Mouse (Mus musculus): ENCODE measurements around the gene Nfix.

Gene Nfix

GRCm38 (mm10) chr8:84781686-84782505 lies 18.2 kb downstream of the Nfix start:
- DNase-seq (ENCODE audit: low read depth, low spot score): no peak

- DNase-seq (ENCODE audit: low read depth, low spot score): no peak
These were observed 19.0 kb downstream of the Nfix start for GRCm38 (mm10) chr8:84780949-84781680.

GRCm38 (mm10) chr8:84780225-84780555 lies 20.0 kb downstream of the Nfix start:
- DNase-seq (ENCODE audit: low read depth, low spot score): no peak

DNA sequence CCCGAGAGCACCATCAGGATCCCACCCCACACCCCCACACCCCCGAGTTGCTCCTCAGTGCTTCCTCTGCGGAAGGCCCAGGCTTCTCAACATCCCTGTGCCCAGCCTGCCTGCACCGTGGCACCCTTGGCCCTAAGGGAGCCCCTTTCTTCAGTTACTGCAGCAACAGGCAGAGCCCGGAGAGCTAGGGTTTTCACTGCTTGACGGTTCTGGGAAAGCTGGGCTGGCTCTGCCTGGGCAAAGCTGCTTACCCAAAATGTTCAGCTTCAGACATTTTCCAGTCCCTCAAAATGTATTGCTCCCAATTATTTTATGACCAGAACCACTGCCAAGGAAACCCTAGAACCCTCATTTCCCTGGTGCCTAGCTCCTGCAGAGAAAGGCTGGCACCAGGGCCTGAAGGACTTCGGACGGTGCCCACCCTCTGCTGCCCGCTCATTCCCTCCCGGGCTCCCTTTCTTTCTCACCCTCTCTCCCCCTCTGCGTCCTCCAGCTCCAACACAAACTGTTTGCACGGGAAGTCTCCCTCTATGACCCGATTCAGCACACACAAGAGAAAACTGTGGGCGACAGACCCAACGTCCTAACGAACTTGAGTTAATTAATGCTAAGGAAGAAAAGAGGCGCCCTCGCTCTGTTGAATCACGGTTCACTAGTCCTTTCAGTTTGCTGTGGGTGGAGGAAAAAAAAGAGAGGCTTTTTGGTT lies 20.5 kb downstream of the Nfix start:
- DNase-seq (ENCODE audit: low read depth, low spot score): no peak

DNA sequence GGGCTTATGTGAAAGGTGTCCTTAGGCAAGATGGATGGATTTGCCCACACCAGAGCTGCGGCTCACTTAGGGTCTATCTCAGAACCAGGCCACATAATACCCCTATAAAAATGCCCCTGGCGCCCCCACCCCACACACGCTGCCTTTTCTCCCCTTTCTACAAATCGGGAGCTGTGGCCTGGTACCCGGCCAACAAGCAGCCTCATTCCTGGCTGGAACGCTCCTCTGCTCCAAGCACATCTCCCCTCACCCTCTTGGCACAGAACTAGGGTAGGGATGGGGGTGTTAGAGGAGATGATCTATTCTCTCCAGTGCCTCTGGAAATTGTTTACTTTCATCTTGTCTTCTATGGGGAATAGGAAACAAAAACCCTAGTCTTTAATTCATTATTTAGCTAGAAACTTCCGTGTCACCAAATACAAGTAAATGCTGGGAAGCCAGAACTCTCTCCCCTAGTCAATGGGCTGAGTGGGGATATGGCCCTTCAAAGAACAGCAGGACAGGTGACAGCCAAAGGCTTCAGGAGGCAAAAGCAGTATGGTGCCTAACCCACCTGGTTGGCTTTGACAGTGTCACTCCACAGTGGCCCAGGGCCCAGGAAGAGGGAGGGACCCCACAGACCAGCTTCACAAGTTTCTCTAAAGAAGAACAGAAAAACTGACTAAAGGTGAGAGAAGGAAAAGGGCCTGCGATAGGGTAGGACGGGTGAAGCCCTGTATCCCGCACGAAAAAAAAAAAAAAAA lies 21.3 kb downstream of the Nfix start:
- no peak for DNase-seq (ENCODE audit: low read depth, low spot score)

- DNase-seq (ENCODE audit: low read depth, low spot score): no peak
These were observed 22.1 kb downstream of the Nfix start for GRCm38 (mm10) chr8:84777899-84778637.

- DNase-seq (ENCODE audit: low read depth, low spot score): no peak
These were observed 23.6 kb downstream of the Nfix start for GRCm38 (mm10) chr8:84776569-84776968.

GRCm38 (mm10) chr8:84775621-84776113 lies 24.5 kb downstream of the Nfix start:
- no peak for DNase-seq (ENCODE audit: low read depth, low spot score)

GRCm38 (mm10) chr8:84775105-84775591 lies 25.0 kb downstream of the Nfix start:
- no peak for DNase-seq (ENCODE audit: low read depth, low spot score)

DNA sequence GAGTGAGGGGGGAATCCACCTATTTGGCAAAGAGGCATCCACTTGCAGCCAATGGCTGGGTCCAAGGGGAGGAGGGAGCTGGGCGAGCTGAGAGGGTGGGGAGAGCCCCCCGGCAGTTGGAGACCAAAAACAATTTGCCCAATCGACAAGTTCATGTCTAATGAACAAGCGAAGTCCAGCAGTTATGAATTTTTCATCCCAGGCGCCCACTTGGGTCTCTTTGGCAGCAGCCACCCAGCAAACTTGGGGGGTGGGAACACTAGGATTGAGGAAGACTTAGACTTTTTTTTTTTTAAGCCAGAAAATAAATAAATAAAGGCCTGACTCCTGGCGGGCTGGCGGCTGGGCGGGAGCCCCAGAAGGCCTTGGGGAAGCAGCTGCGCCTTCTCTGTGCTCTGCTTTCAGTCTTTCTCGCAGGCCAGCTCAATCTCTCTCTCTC lies 25.7 kb downstream of the Nfix start:
- no peak for DNase-seq (ENCODE audit: low read depth, low spot score)

GRCm38 (mm10) chr8:84773833-84774232 lies 26.3 kb downstream of the Nfix start:
- DNase-seq (ENCODE audit: low read depth, low spot score): no peak

GRCm38 (mm10) chr8:84773304-84773703 lies 26.8 kb downstream of the Nfix start:
- no peak for DNase-seq (ENCODE audit: low read depth, low spot score)

- DNase-seq (ENCODE audit: low read depth, low spot score): no peak
These were observed 27.5 kb downstream of the Nfix start for GRCm38 (mm10) chr8:84772628-84773027.

- DNase-seq (ENCODE audit: low read depth, low spot score): no peak
These were observed 28.2 kb downstream of the Nfix start for GRCm38 (mm10) chr8:84771941-84772378.

DNA sequence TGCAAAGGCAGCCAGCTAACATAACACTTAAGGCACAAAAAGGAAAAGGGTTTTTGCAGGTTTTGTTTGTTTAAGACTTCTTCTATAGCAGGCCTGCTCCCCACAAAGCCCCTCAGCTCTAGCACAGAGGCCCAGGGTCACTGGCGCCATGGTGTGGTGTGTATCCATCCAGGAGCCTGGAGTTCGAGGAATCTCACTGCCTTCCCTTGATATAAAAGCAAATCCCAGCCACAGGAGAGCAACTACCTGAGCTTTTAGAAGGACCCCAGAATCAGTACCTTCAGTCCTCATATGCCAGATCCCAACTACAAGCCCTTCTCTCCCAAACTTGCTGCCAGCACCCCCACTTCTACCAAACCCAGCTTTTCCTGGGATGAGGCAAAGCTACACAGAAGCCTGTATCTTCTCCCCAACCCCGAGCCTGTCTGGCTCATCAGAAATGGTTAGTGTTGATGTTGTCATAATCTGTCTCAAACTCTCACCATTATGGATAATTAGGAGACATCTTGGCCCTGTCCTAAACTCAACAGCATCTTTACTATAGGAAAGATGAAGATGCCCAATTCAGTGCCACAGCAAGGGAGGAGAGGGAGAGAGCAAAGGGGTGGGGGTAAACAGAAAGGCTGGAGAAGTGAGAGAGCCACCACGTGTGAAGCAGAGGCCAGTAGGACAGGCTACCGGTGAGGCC lies 29.0 kb downstream of the Nfix start:
- no peak for DNase-seq (ENCODE audit: low read depth, low spot score)

- DNase-seq (ENCODE audit: low read depth, low spot score): no peak
These were observed 29.8 kb downstream of the Nfix start for GRCm38 (mm10) chr8:84770100-84770953.

GRCm38 (mm10) chr8:84769324-84769723 lies 30.8 kb downstream of the Nfix start:
- no peak for DNase-seq (ENCODE audit: low read depth, low spot score)

DNA sequence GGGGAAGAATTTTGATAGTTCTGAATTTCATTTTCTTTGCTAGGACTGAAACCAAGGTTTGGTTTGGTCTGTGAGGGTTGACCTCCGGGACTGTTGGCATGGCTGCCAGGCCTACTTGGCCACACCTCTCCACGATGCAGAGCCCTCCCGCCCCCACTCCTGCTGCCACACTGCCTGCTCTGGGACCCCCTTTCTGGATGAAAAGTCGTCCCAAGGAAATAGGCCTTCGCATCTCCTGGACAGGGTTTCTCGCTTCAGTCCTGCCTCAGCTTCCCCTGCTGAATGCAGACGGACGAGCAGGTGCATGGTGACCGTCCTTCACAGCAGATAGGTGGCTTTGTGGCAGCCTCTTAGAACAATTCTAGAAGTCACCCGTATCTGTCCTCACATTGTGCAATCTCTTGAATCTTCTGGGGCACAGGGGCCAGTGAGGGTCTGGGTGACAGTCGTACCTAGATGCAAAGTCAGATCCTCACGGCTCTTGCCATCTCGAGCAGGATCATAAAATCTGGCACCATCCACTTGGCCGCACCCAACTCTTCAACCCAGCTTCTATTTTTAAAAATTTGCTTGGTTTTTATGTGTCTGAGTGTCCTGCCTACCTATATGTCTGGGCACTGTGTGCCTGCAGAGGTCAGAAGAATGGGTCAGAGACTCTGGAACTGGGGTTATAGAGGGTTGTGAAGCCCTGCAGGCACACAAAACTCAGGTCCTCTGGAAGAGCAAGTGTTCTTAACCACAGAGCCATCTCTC lies 31.6 kb downstream of the Nfix start:
- no peak for DNase-seq (ENCODE audit: low read depth, low spot score)

Measured in retina, adult 2 months (tissue).